Mouse (Mus musculus) thymus, postnatal 10 days (tissue): ENCODE data around the gene Kcnk13.
"Not testable (repeated sequence)": the region's sequence is repeated elsewhere in the genome, so short reads cannot be mapped to it uniquely, and the experiment has no call there.

ENCODE experiments used
- DNase-seq, 2 experiments: peaks; one replicate each; pipeline ENCODE4 v3.0.0; 2021; ENCODE audit warnings: low spot score in 2 of 2

Kcnk13 gene

GRCm38 (mm10) chr12:99965203-99966115 lies 1.2 kb downstream of the Kcnk13 start:
- no peak for DNase-seq

GRCm38 (mm10) chr12:99966116-99966770 lies 1.9 kb downstream of the Kcnk13 start:
- DNase-seq = no peak

- no peak for DNase-seq
These were observed 2.6 kb downstream of the Kcnk13 start for GRCm38 (mm10) chr12:99966881-99967363.

- no peak for DNase-seq
These were observed 5.6 kb downstream of the Kcnk13 start for GRCm38 (mm10) chr12:99969906-99970305.

GRCm38 (mm10) chr12:99971205-99971894 lies 7.1 kb downstream of the Kcnk13 start:
- DNase-seq = not testable (repeated sequence)

GRCm38 (mm10) chr12:99972825-99973224 lies 8.5 kb downstream of the Kcnk13 start:
- no peak for DNase-seq

- no peak for DNase-seq
These were observed 9.4 kb downstream of the Kcnk13 start for GRCm38 (mm10) chr12:99973659-99974058.

- no peak for DNase-seq
These were observed 15.2 kb downstream of the Kcnk13 start for GRCm38 (mm10) chr12:99979541-99979940.

- DNase-seq = no peak
These were observed 22.5 kb downstream of the Kcnk13 start for GRCm38 (mm10) chr12:99986797-99987196.

GRCm38 (mm10) chr12:99988144-99988543 lies 23.8 kb downstream of the Kcnk13 start:
- no peak for DNase-seq

- no peak for DNase-seq
These were observed 28.1 kb downstream of the Kcnk13 start for GRCm38 (mm10) chr12:99992362-99992862.

- DNase-seq = no peak
These were observed 29.0 kb downstream of the Kcnk13 start for GRCm38 (mm10) chr12:99993146-99993890.

- DNase-seq = no peak
These were observed 31.7 kb downstream of the Kcnk13 start for GRCm38 (mm10) chr12:99995951-99996350.

GRCm38 (mm10) chr12:99999726-100000125 lies 35.4 kb downstream of the Kcnk13 start:
- no peak for DNase-seq

- no peak for DNase-seq
These were observed 36.1 kb downstream of the Kcnk13 start for GRCm38 (mm10) chr12:100000381-100000780.

- no peak for DNase-seq
These were observed 36.9 kb downstream of the Kcnk13 start for GRCm38 (mm10) chr12:100001246-100001645.

GRCm38 (mm10) chr12:100001910-100002309 lies 37.6 kb downstream of the Kcnk13 start:
- DNase-seq = no peak

GRCm38 (mm10) chr12:100002914-100003587 lies 38.8 kb downstream of the Kcnk13 start:
- DNase-seq = no peak

GRCm38 (mm10) chr12:100005285-100005684 lies 41.0 kb downstream of the Kcnk13 start:
- DNase-seq = no peak

GRCm38 (mm10) chr12:100006681-100007080 lies 42.4 kb downstream of the Kcnk13 start:
- DNase-seq = no peak

- no peak for DNase-seq
These were observed 48.5 kb downstream of the Kcnk13 start for GRCm38 (mm10) chr12:100012839-100013238.
